Mouse (Mus musculus): ENCODE measurements around the gene Ube2l6. TPM values are rescaled to one million over a fixed set of nuclear protein-coding genes. Genes with fewer than 3 reads are reported as not detected.

The Ube2l6 gene
- polyA plus RNA-seq, 1 experiment from 2014 or later, result 404 TPM

DNA sequence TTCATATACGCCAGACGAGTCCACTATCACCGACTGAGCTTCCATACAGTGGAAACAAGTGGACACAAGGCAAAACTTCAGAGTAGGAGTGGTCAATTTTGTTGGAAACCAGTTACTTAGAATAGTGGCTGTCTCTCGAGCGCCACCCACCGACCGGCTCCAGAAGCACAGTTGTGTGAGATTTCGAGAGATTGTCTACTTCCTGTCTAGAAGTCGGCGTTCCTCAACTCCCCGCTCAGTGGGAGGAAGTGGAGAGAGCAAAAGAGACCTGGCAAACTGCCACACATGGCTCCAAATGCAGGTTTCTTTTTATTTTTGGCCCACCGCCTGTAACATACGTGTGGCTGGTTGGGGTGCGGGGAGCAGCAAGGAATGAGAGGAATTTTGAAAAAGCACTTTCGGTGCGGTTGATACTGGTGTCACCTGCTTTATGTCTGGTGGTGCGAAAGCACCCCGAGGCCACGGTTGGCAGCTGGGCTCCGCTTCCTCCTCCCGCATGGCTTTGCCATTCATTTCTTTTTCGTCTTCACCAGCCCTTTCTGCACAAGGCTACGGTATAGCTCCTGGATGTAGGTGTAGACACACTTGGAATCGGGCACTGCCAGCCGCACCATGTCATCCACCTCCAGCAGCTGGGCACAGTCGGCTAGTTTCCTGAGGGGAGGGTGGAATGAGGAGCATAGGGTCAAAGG, 12.4 kb downstream of the Ube2l6 start:
- peaks cover 49% of the 10 kb centered on the region for H3K36me3 ChIP-seq
- peak overlapping the region; percentile 75 for H3K9ac ChIP-seq
- 25% methylated on average over 26 of the region's 26 CpGs for WGBS (ENCODE audit: insufficient replicate concordance)
- peak; percentile 4; the same call in 1 of the 2 replicates for ATAC-seq (ENCODE audit: low read depth)
- H3K4me1 ChIP-seq (replicated peaks), result peaks cover 88% of the 10 kb centered on the region
- peak overlapping the region; percentile 37 for H3K4me3 ChIP-seq (replicated peaks)
- peaks cover 10% of the 10 kb centered on the region for H3K27me3 ChIP-seq
- peak; percentile 84 for DNase-seq
- H3K4me2 ChIP-seq, result peak overlapping the region; percentile 75
- H3K9me3 ChIP-seq (replicated peaks), result no peaks in the 10 kb centered on the region; the same call in 1 of the 2 replicates
- H3K27ac ChIP-seq, result peak overlapping the region; percentile 98

DNA sequence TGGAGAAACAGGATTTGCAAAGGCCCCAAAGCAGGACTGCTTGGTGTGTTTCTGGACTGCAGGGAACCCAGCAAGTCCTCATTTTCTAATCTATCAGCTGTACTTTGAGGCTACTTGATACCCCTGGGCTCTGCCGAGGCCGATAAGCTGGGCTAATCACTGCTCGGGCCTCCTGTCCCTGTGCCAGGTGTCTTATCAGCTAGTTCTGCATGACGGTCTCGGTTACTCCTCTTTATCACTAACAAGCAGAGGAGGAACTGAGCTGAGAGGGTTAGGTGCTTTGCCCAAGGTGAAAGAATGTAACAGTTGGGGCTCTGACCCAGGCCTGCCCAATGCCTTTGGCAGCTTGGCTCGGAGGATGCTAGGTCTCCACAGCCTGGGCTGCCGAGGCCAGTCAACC, 13.3 kb downstream of the Ube2l6 start:
- DNase-seq (peak; percentile 94), ATAC-seq (ENCODE audit: low read depth) (peak; percentile 97)
- no peaks in the 10 kb centered on the region; the same call in 1 of the 2 replicates for H3K9me3 ChIP-seq (replicated peaks)
- peaks cover 18% of the 10 kb centered on the region for H3K27me3 ChIP-seq
- H3K4me2 ChIP-seq, result peak overlapping the region; percentile 75
- WGBS (ENCODE audit: insufficient replicate concordance), result 16% methylated on average over 7 of the region's 7 CpGs
- peaks cover 40% of the 10 kb centered on the region for H3K36me3 ChIP-seq
- peaks cover 79% of the 10 kb centered on the region for H3K4me1 ChIP-seq (replicated peaks)
- H3K4me3 ChIP-seq (replicated peaks), result peak overlapping the region; percentile 41
- peak overlapping the region; percentile 98 for H3K27ac ChIP-seq
- H3K9ac ChIP-seq, result peak overlapping the region; percentile 76

DNA sequence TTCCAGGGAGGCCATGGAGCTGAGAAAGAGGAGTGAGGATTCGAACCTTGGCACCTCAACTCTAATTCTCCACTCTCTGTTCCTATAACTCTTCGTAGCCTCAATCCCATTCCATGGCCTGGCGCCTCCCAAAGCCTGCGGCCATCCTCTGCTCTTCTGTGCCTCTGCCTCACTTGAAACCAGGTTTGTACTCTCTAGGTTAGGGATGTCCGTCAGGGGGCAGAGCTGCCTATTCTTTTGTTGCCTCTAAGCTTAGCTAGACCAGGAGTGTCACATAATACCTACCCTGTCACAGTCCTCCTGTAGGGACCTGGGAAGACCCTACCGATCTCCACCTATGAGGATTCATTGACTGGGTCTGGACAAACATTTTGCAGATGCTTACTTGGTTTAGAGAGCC, 14.0 kb downstream of the Ube2l6 start:
- no peak for ATAC-seq (ENCODE audit: low read depth)
- Histone ChIP-seq H3K36me3 (peaks cover 34% of the 10 kb centered on the region), H3K4me2 (peak overlapping the region; percentile 75), H3K27ac (peak overlapping the region; percentile 98), H3K9me3 (replicated peaks) (no peaks in the 10 kb centered on the region; the same call in 1 of the 2 replicates), H3K4me3 (replicated peaks) (peak overlapping the region; percentile 41), H3K27me3 (peaks cover 24% of the 10 kb centered on the region), H3K4me1 (replicated peaks) (peaks cover 74% of the 10 kb centered on the region), H3K9ac (peak overlapping the region; percentile 76)
- 65% methylated on average over 6 of the region's 6 CpGs for WGBS (ENCODE audit: insufficient replicate concordance)
- DNase-seq, result peak; percentile 16

DNA sequence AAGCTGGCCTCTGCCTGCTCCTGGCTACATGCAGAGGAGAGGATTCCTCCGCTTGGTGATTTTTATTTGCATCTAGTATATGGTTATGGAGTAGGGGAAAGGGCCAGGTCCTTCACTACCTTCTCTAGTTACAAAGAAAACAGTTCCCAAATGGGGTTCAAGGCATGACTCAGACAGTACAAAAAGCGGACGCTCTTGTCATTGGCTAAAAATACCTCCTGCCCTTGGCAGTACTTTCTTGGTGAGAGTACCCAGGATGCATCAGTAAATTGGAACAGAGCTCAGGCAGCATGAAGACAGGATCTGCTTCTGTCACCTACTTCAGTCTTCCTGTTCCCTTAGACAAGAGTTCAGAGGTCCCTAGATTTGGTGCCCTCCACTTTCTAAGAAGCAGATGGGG, 21.2 kb downstream of the Ube2l6 start:
- Histone ChIP-seq H3K4me1 (replicated peaks) (peaks cover 31% of the 10 kb centered on the region), H3K9ac (no peak overlapping the region), H3K27ac (no peak overlapping the region), H3K9me3 (replicated peaks) (no peaks in the 10 kb centered on the region; the same call in 1 of the 2 replicates), H3K4me3 (replicated peaks) (no peak overlapping the region), H3K4me2 (no peak overlapping the region), H3K27me3 (peaks cover 82% of the 10 kb centered on the region), H3K36me3 (no peaks in the 10 kb centered on the region)
- WGBS (ENCODE audit: insufficient replicate concordance), result 38% methylated on average over 3 of the region's 3 CpGs
- no peak for ATAC-seq (ENCODE audit: low read depth)
- no peak for DNase-seq

DNA sequence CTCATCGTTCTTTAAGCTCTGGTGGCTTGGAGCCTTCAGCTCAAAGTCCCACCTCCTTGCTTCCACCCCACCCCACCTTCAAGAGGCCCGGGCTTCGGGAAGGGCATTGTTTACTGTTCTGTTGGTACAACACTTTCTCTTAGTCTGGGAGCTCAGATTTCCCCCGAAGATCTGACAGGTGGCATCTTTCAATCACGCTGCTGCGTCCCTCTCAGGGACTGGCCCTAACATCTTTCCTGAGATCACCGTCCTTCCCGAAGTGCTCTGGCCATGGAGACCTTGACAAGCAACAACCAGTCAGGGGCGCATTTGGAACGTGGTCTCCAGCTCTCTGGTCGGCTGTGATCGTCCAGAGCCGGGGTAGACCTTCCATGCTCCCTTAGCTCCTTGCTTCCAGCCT, 23.9 kb downstream of the Ube2l6 start, which contains the start of gene Smtnl1:
Gene Smtnl1, minus strand, starts transcription at position 101 of the 400 bp plus-strand sequence.
- no peak within 1 kb of the TSS for H3K27ac ChIP-seq
- WGBS (ENCODE audit: insufficient replicate concordance), result 40% methylated on average over 13 of the region's 13 CpGs
- no peaks in the 10 kb centered on the region for H3K9me3 ChIP-seq (replicated peaks)
- no peak for DNase-seq
- no peak within 1 kb of the TSS for H3K4me2 ChIP-seq
- peaks cover 60% of the 10 kb centered on the region for H3K27me3 ChIP-seq
- no peak within 1 kb of the TSS for H3K9ac ChIP-seq
- H3K36me3 ChIP-seq, result no peaks in the 10 kb centered on the region
- no peak for ATAC-seq (ENCODE audit: low read depth)
- no peak within 1 kb of the TSS for H3K4me3 ChIP-seq (replicated peaks)
- H3K4me1 ChIP-seq (replicated peaks), result peaks cover 31% of the 10 kb centered on the region

DNA sequence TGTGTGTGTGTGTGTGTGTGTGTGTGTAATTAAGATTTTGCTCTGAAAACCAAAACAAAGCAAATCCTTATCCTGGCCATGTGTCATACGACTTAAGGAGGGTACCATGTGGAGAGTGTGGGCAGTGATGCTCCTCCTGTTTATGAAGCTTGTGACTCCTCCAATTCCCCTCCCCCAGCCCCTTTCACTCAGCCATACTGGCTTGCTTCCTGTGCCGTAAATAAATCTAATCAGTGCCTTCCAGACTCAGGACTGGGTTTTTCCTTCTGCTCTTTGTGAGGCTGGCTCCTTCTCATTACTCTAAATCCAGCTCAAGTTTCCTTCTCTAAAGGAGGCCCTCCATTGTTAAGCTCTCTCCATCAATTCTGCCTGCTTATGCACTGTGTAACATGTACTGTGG, 24.6 kb downstream of the Ube2l6 start:
- WGBS (ENCODE audit: insufficient replicate concordance), result 5% methylated on average over 2 of the region's 2 CpGs
- no peak overlapping the region for H3K27ac ChIP-seq
- H3K4me1 ChIP-seq (replicated peaks), result peaks cover 32% of the 10 kb centered on the region
- H3K27me3 ChIP-seq, result peaks cover 59% of the 10 kb centered on the region
- DNase-seq (no peak), ATAC-seq (ENCODE audit: low read depth) (no peak)
- H3K9me3 ChIP-seq (replicated peaks), result no peaks in the 10 kb centered on the region
- H3K4me2 ChIP-seq, result no peak overlapping the region
- H3K4me3 ChIP-seq (replicated peaks), result no peak overlapping the region
- no peak overlapping the region for H3K9ac ChIP-seq
- H3K36me3 ChIP-seq, result peaks cover under 1% of the 10 kb centered on the region; the same call in 1 of the 2 replicates

DNA sequence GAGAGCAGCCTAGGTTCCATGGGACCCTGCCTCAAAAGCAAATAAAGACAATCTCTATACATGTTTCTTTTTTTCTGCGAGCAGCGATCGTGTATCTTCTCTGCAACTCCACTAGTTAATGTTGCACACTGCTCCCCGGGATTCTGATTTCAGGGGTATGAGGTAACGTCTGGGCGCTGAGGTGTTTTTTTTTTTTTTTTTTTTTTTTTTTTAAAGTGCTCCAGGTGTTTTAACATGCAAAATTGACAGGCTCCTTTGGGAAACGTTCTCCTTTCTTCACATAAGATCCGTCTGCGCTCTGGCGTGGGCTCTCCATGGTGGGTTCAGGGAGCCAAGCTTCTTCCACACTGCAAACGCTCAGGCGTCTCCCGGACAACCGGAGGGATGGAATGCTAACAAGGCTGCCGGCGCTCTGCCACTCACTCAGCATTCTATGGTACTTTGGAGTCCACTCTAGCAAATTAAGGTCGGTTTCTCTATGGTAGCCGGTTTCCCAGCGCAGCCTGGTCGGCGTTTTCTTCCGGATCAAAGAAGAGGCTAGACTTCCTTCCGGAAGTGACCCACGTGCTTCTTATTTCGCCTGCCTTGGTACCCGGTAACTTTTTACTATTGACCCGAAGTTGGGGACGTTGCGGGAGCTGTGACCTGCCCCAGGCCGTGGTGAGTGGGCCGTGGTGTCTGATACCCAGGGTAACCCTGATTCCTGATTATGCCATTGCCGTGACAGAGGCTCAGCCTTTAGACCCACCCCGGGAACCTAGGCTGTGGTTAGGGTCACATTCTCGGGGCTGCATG, 28.1 kb downstream of the Ube2l6 start, which contains the start of gene Timm10:
Gene Timm10, plus strand, starts transcription at position 510 of the 795 bp plus-strand sequence.
- WGBS (ENCODE audit: insufficient replicate concordance), result under 1% methylated on average over 34 of the region's 34 CpGs
- peak within 1 kb of the TSS; percentile 74 for H3K4me3 ChIP-seq (replicated peaks)
- DNase-seq (peak; percentile 85), ATAC-seq (ENCODE audit: low read depth) (peak; percentile 77)
- H3K4me1 ChIP-seq (replicated peaks), result peaks cover 51% of the 10 kb centered on the region
- no peaks in the 10 kb centered on the region for H3K9me3 ChIP-seq (replicated peaks)
- H3K27ac ChIP-seq, result peak within 1 kb of the TSS; percentile 92
- H3K36me3 ChIP-seq, result peaks cover 28% of the 10 kb centered on the region
- H3K27me3 ChIP-seq, result peaks cover 25% of the 10 kb centered on the region
- H3K4me2 ChIP-seq, result peak within 1 kb of the TSS; percentile 94
- H3K9ac ChIP-seq, result peak within 1 kb of the TSS; percentile 79

DNA sequence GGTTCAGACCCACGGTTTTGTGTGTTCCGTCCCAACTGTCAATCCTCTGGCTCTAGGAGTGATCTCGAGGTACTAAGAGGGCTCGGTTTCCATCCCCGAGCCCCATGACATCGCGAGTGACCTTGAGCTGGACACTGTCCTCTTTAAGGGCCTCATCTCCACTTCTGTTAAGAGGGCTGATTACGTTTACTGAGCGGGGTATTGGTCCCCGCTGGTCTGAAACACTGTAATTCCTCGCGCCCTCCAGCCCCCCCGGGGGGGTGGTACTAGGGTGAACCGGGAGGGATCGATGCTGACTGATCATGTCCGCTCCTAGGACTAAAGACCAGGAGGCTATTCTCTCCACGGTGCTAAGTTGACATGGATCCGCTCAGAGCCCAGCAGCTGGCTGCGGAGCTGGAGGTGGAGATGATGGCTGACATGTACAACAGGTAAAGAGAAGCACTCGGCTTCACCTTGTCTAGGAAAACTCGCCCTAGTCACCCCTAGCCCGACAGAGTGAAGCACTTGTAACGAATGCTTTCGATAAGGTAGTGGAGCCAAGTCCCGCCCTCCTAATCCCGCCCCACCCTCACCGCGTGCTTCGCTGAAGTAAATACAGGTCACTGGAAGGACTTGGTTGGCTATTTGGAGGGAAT, 28.8 kb downstream of the Ube2l6 start:
- DNase-seq (peak; percentile 57), ATAC-seq (ENCODE audit: low read depth) (peak; percentile 83)
- Histone ChIP-seq H3K4me2 (peak overlapping the region; percentile 94), H3K9me3 (replicated peaks) (no peaks in the 10 kb centered on the region), H3K4me3 (replicated peaks) (peak overlapping the region; percentile 74), H3K27me3 (peaks cover 18% of the 10 kb centered on the region), H3K36me3 (peaks cover 28% of the 10 kb centered on the region), H3K27ac (peak overlapping the region; percentile 92), H3K4me1 (replicated peaks) (peaks cover 56% of the 10 kb centered on the region), H3K9ac (peak overlapping the region; percentile 79)
- under 1% methylated on average over 29 of the region's 29 CpGs for WGBS (ENCODE audit: insufficient replicate concordance)

DNA sequence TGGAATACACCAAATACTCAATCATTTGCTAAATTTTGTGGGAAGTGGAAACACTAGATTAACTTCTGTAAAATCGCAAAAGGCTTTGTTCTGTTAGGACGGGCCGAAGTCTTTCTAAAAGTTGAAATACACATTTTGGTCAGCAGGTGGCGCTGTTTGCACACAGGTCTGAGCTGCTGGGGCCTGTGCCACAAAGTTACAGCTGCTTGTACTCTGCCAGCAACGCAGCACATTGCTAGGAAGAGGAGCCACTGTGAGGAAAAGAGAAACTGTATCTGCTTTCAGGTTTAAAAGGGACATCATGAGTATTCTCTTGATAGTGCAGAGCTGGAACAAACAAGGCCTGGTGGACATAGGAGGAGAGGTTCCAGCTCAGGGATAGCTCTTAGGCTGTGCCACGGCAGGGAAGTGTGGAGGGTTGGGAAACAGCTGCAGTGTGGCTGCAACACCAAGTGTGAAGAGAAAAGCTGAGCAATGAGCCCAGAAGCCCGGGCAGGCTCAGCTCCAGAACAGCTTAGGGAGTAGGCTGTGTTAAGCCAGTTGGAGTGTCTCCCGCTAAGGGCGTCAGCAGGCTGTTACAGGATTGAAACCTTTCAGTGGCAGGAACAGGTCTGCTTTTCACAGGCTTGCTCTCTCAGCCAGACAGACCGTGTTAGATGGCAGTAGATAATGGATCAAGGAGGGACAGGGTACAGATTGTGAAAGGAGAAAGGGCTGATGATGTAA, 33.2 kb downstream of the Ube2l6 start:
- H3K4me2 ChIP-seq, result no peak overlapping the region

DNA sequence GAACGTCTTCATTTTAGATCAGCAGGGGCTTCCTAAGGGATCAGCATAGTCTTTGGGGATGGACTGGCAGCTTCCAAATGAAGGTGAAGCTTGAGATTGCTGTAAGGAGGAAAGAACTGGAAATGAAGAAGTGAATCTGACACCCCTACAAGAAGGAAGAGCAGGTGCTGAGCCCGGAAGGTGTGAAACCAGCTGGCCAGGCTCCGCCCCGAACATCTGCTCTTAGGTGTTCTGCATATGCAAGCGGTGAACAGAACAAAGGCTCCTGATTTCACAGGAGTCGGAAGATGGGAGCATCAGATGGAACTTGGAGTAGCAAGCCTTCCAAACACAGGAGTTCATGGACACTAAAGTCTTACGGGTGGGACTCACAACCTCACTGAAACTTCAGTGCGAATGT, 38.5 kb downstream of the Ube2l6 start:
- H3K4me1 ChIP-seq (replicated peaks), result peaks cover 44% of the 10 kb centered on the region
- no peak overlapping the region for H3K9ac ChIP-seq
- no peaks in the 10 kb centered on the region for H3K9me3 ChIP-seq (replicated peaks)
- no peak overlapping the region; the same call in 1 of the 2 replicates for H3K4me2 ChIP-seq
- ATAC-seq (ENCODE audit: low read depth) (no peak), DNase-seq (no peak)
- WGBS (ENCODE audit: insufficient replicate concordance), result 69% methylated on average over 8 of the region's 8 CpGs
- H3K27ac ChIP-seq, result peak overlapping the region; percentile 44; the same call in 1 of the 2 replicates
- peaks cover 6% of the 10 kb centered on the region for H3K27me3 ChIP-seq
- 0 out of 2 replicates have a peak, but pooled peaks cover 10% of the 10 kb centered on the region for H3K36me3 ChIP-seq
- no peak overlapping the region for H3K4me3 ChIP-seq (replicated peaks)

More for the DNA sequence above, 33.2 kb downstream of the Ube2l6 start:
- no peaks in the 10 kb centered on the region for H3K27me3 ChIP-seq
- H3K36me3 ChIP-seq, result peaks cover 28% of the 10 kb centered on the region
- H3K9me3 ChIP-seq (replicated peaks), result no peaks in the 10 kb centered on the region
- 33% methylated on average over 10 of the region's 10 CpGs for WGBS (ENCODE audit: insufficient replicate concordance)
- H3K27ac ChIP-seq, result peak overlapping the region; percentile 56; the same call in 1 of the 2 replicates
- DNase-seq (peak; percentile 74), ATAC-seq (ENCODE audit: low read depth) (peak; percentile 57)
- peak overlapping the region; percentile 23; the same call in 1 of the 2 replicates for H3K9ac ChIP-seq
- no peak overlapping the region for H3K4me3 ChIP-seq (replicated peaks)
- H3K4me1 ChIP-seq (replicated peaks), result peaks cover 43% of the 10 kb centered on the region
